8 mouse cellular contexts compared by ENCODE assay signal in genomic region chr2:117210416-117211085, GRCm38 (mm10). TPM values are rescaled to one million over a fixed set of nuclear protein-coding genes. Genes with fewer than 3 reads are reported as not detected.
A peak's percentile ranks its signal among the peaks of the same experiment; 100 is the strongest.
DNase-seq lines count a peak whose midpoint lies in the region; ATAC-seq lines count a peak whose summit lies in the region.

No protein-coding gene starts in this region.

- 2% methylated on average over 6 of the region's 6 CpGs for WGBS in embryonic facial prominence, embryonic 10.5 days
- 6% methylated on average over 6 of the region's 6 CpGs for WGBS in limb, embryonic 10.5 days
- WGBS in midbrain, embryonic 15.5 days = 4% methylated on average over 6 of the region's 6 CpGs

- no peaks in the 10 kb centered on the region for H3K9me3 ChIP-seq in embryonic facial prominence, embryonic 10.5 days
- no peaks in the 10 kb centered on the region for H3K9me3 ChIP-seq in limb, embryonic 10.5 days (replicated peaks)
- H3K9me3 ChIP-seq in midbrain, embryonic 15.5 days = no peaks in the 10 kb centered on the region

- peak; percentile 80 for DNase-seq in ZHBTc4 (ENCODE audit: low read depth, low spot score)
- DNase-seq in embryonic facial prominence, embryonic 10.5 days (ENCODE audit: low spot score) = peak; percentile 74
- peak; percentile 27 for DNase-seq in heart, postnatal 4 days
- DNase-seq in limb, embryonic 10.5 days (ENCODE audit: low spot score) = peak; percentile 55
- DNase-seq in B cell, adult 2 months = no peak
- DNase-seq in urinary bladder, postnatal 10 days (ENCODE audit: low spot score) = no peak
- no peak for DNase-seq in thymus, adult 18-20 months

- H3K4me2 ChIP-seq in midbrain, embryonic 15.5 days = peak overlapping the region; percentile 30

- H3K27me3 ChIP-seq in embryonic facial prominence, embryonic 10.5 days (replicated peaks; ENCODE audit: low read depth, poor library complexity, severe bottlenecking) = no peaks in the 10 kb centered on the region
- H3K27me3 ChIP-seq in limb, embryonic 10.5 days (ENCODE audit: low read depth, poor library complexity, severe bottlenecking) = no peaks in the 10 kb centered on the region
- no peaks in the 10 kb centered on the region for H3K27me3 ChIP-seq in midbrain, embryonic 15.5 days (replicated peaks)

- H3K27ac ChIP-seq in embryonic facial prominence, embryonic 10.5 days (replicated peaks) = peak overlapping the region; percentile 73
- H3K27ac ChIP-seq in limb, embryonic 10.5 days = 0 out of 2 replicates have a peak overlapping the region, but pooled peaks have one; percentile 42
- no peak overlapping the region for H3K27ac ChIP-seq in midbrain, embryonic 15.5 days

- ATAC-seq in midbrain, embryonic 15.5 days (replicated peaks) = peak; percentile 95

- H3K4me1 ChIP-seq in embryonic facial prominence, embryonic 10.5 days = peaks cover 24% of the 10 kb centered on the region
- H3K4me1 ChIP-seq in limb, embryonic 10.5 days = peaks cover 13% of the 10 kb centered on the region
- H3K4me1 ChIP-seq in midbrain, embryonic 15.5 days = peaks cover 7% of the 10 kb centered on the region

- H3K36me3 ChIP-seq in embryonic facial prominence, embryonic 10.5 days (replicated peaks) = no peaks in the 10 kb centered on the region
- no peaks in the 10 kb centered on the region for H3K36me3 ChIP-seq in limb, embryonic 10.5 days
- no peaks in the 10 kb centered on the region for H3K36me3 ChIP-seq in midbrain, embryonic 15.5 days (replicated peaks)

- no peak overlapping the region for H3K9ac ChIP-seq in midbrain, embryonic 15.5 days

- peak overlapping the region; percentile 43 for H3K4me3 ChIP-seq in embryonic facial prominence, embryonic 10.5 days
- H3K4me3 ChIP-seq in limb, embryonic 10.5 days = peak overlapping the region; percentile 11; the same call in 1 of the 2 replicates
- H3K4me3 ChIP-seq in midbrain, embryonic 15.5 days = no peak overlapping the region

RNA-seq across cellular contexts. Expression of gene Fam98b, which starts 39.0 kb away (rescaled TPM):
- polyA plus RNA-seq in embryonic facial prominence, embryonic 10.5 days (2016; fragmentation: Nextera tagmentation; extraction: Ambion mirVana) = 19.8 and 19.9 TPM in 2 replicates
- total RNA-seq in heart, postnatal 4 days (2021) = 10 to 100 TPM; 35.0 to 36.0 TPM
- 18.7 and 19.2 TPM in 2 replicates for polyA plus RNA-seq in limb, embryonic 10.5 days (2016; fragmentation: Nextera tagmentation; extraction: Ambion mirVana)
- 15.1 and 15.4 TPM in 2 replicates for polyA plus RNA-seq in midbrain, embryonic 15.5 days (2015; fragmentation: Nextera tagmentation; extraction: Ambion mirVana)

Comparison
In these comparisons a context has a peak if more than half of its experiments do, and no peak if none do; other contexts are left out.
1. DNase-seq: peak in ZHBTc4 (single experiment), embryonic facial prominence, embryonic 10.5 days (single experiment), heart, postnatal 4 days (single experiment) and limb, embryonic 10.5 days (single experiment); none in B cell, adult 2 months (0 of 2), urinary bladder, postnatal 10 days (single experiment) and thymus, adult 18-20 months (0 of 2).